Mouse (Mus musculus) MEL (cell line): ENCODE results near the gene Ppp1r27. TPM values are rescaled to one million over a fixed set of nuclear protein-coding genes. Genes with fewer than 3 reads are reported as not detected.
A peak's percentile ranks its signal among the peaks of the same experiment; 100 is the strongest.
"Not testable (repeated sequence)": the region's sequence is repeated elsewhere in the genome, so short reads cannot be mapped to it uniquely, and the experiment has no call there.

ENCODE experiments used
- DNase-seq: peaks from one replicate; pipeline ENCODE4 v3.0.0; 2011; ENCODE audit warnings: low read depth, low spot score
- H3K27ac ChIP-seq: 2 replicates; pipeline ENCODE4 v1.5.1; 2012; ENCODE audit warnings: low read depth, mild to moderate bottlenecking, control low read depth, low read length, moderate library complexity; ENCODE audit not compliant: control insufficient read depth
- H3K27me3 ChIP-seq, 2 experiments: fragments of 150-350 bp in 1 of 2; sonication (generic) in 1 of 2; 2 replicates each; pipeline ENCODE4 v1.6.1; 2012; ENCODE audit warnings: low read length in 2 of 2, mild to moderate bottlenecking in 2 of 2, improper control_type of control experiment in 1 of 2, moderate library complexity in 1 of 2; ENCODE audit not compliant: insufficient read depth in 2 of 2, control insufficient read depth in 1 of 2
- H3K36me3 ChIP-seq, 2 experiments: 2 replicates each; pipeline ENCODE4 v1.6.1; 2012 to 2014; ENCODE audit warnings: low read length in 2 of 2, improper control_type of control experiment in 1 of 2, inconsistent platforms in 1 of 2, mild to moderate bottlenecking in 1 of 2; ENCODE audit not compliant: insufficient read depth in 2 of 2, control insufficient read depth in 1 of 2
- H3K4me1 ChIP-seq, 2 experiments: fragments of 150-350 bp in 1 of 2; sonication (generic) in 1 of 2; 2 replicates each; pipeline ENCODE4 v1.6.1; 2012; ENCODE audit warnings: low read length in 2 of 2, improper control_type of control experiment in 1 of 2, mild to moderate bottlenecking in 1 of 2; ENCODE audit not compliant: insufficient read depth in 2 of 2, control insufficient read depth in 1 of 2
- H3K4me3 ChIP-seq, 2 experiments: fragments of 150-350 bp in 1 of 2; sonication (generic) in 1 of 2; 2 replicates each; pipeline ENCODE4 v1.5.1; 2012; ENCODE audit warnings: low read depth in 2 of 2, low read length in 2 of 2, mild to moderate bottlenecking in 2 of 2, moderate library complexity in 2 of 2, control low read depth in 1 of 2, improper control_type of control experiment in 1 of 2; ENCODE audit not compliant: control insufficient read depth in 1 of 2, insufficient read depth in 1 of 2
- H3K79me2 ChIP-seq: 2 replicates; pipeline ENCODE4 v1.6.1; 2012; ENCODE audit warnings: mild to moderate bottlenecking, low read length, moderate library complexity; ENCODE audit not compliant: control insufficient read depth, poor library complexity, insufficient read depth
- H3K9ac ChIP-seq: 2 replicates; pipeline ENCODE4 v1.6.1; 2012; ENCODE audit warnings: low read depth, mild to moderate bottlenecking, control low read depth, low read length, moderate library complexity; ENCODE audit not compliant: control insufficient read depth, poor library complexity, severe bottlenecking
- H3K9me3 ChIP-seq: fragments of 150-350 bp; sonication (generic); replicated peaks from 2 replicates; pipeline ENCODE4 v1.6.1; 2012; ENCODE audit warnings: mild to moderate bottlenecking, low read length, improper control_type of control experiment, moderate library complexity; ENCODE audit not compliant: insufficient read depth
- BHLHE40 ChIP-seq: IDR thresholded peaks from 2 replicates; pipeline ENCODE4 v1.6.1; 2012; ENCODE audit warnings: low read depth, mild to moderate bottlenecking, inconsistent platforms, low read length, improper control_type of control experiment, borderline replicate concordance
- CHD1 ChIP-seq: IDR thresholded peaks from 2 replicates; pipeline ENCODE4 v1.6.1; 2012; ENCODE audit warnings: low read depth, mild to moderate bottlenecking, inconsistent platforms, low read length, improper control_type of control experiment
- CTCF ChIP-seq, 3 experiments: IDR thresholded peaks in 2 of 3; conservative IDR thresholded peaks in 1 of 3; 2 replicates each; pipeline ENCODE4 v1.5.1; 2011 to 2012; ENCODE audit warnings: low read length in 3 of 3, low read depth in 2 of 3, mild to moderate bottlenecking in 2 of 3, improper control_type of control experiment in 1 of 3, inconsistent platforms in 1 of 3, mixed read lengths in 1 of 3, moderate library complexity in 1 of 3; ENCODE audit not compliant: control insufficient read depth in 1 of 3, insufficient read depth in 1 of 3, poor library complexity in 1 of 3, severe bottlenecking in 1 of 3
- ELF1 ChIP-seq: IDR thresholded peaks from 2 replicates; pipeline ENCODE4 v1.6.1; 2014; ENCODE audit warnings: low read depth, mild to moderate bottlenecking, inconsistent platforms, low read length, improper control_type of control experiment, moderate library complexity
- EP300 ChIP-seq, 2 experiments: IDR thresholded peaks; 2 replicates each; pipeline ENCODE4 v1.6.1; 2011; ENCODE audit warnings: improper control_type of control experiment in 2 of 2, low read length in 2 of 2, low read depth in 1 of 2, mild to moderate bottlenecking in 1 of 2
- MAFK ChIP-seq: IDR thresholded peaks from 2 replicates; pipeline ENCODE4 v1.6.1; 2011; ENCODE audit warnings: low read depth, mild to moderate bottlenecking, low read length, improper control_type of control experiment, borderline replicate concordance
- MAZ ChIP-seq: IDR thresholded peaks from 2 replicates; pipeline ENCODE4 v1.6.1; 2012; ENCODE audit warnings: low read depth, mild to moderate bottlenecking, inconsistent platforms, low read length, improper control_type of control experiment
- MEF2A ChIP-seq: IDR thresholded peaks from 2 replicates; pipeline ENCODE4 v1.6.1; 2014; ENCODE audit warnings: low read depth, mild to moderate bottlenecking, inconsistent platforms, low read length, improper control_type of control experiment; ENCODE audit not compliant: poor library complexity, insufficient replicate concordance, severe bottlenecking; ENCODE audit errors: extremely low read depth
- MXI1 ChIP-seq: IDR thresholded peaks from 2 replicates; pipeline ENCODE4 v1.6.1; 2011; ENCODE audit warnings: mild to moderate bottlenecking, low read depth, low read length, improper control_type of control experiment
- NELFE ChIP-seq: IDR thresholded peaks from 2 replicates; pipeline ENCODE4 v1.6.1; 2011; ENCODE audit warnings: low read depth, low read length, improper control_type of control experiment
- POLR2A ChIP-seq, 2 experiments: IDR thresholded peaks; 2 replicates each; pipeline ENCODE4 v1.6.1; 2011 to 2012; ENCODE audit warnings: low read length in 2 of 2, mild to moderate bottlenecking in 2 of 2, control low read depth in 1 of 2, improper control_type of control experiment in 1 of 2, low read depth in 1 of 2, moderate library complexity in 1 of 2; ENCODE audit not compliant: control insufficient read depth in 1 of 2, insufficient read depth in 1 of 2, poor library complexity in 1 of 2
- POLR2AphosphoS2 ChIP-seq: IDR thresholded peaks from 2 replicates; pipeline ENCODE4 v1.6.1; 2011; ENCODE audit warnings: low read length, improper control_type of control experiment
- RCOR1 ChIP-seq: IDR thresholded peaks from 2 replicates; pipeline ENCODE4 v1.6.1; 2012; ENCODE audit warnings: low read depth, mild to moderate bottlenecking, inconsistent platforms, low read length, improper control_type of control experiment
- SIN3A ChIP-seq: IDR thresholded peaks from 2 replicates; pipeline ENCODE4 v1.6.1; 2012; ENCODE audit warnings: low read length, improper control_type of control experiment, inconsistent platforms
- SMC3 ChIP-seq: IDR thresholded peaks from 2 replicates; pipeline ENCODE4 v1.6.1; 2011; ENCODE audit warnings: low read depth, low read length, improper control_type of control experiment
- TBP ChIP-seq: IDR thresholded peaks from 2 replicates; pipeline ENCODE4 v1.8.0; 2011; ENCODE audit warnings: low read depth, low read length, improper control_type of control experiment
- ZMIZ1 ChIP-seq: IDR thresholded peaks from 2 replicates; pipeline ENCODE4 v1.6.1; 2012; ENCODE audit warnings: low read depth, mild to moderate bottlenecking, inconsistent platforms, low read length, improper control_type of control experiment, moderate library complexity
- polyA plus RNA-seq, 2 experiments: library from polyadenylated mRNA; stranded (reverse) in 1 of 2; unstranded in 1 of 2; fragments of >175 nt in 1 of 2; fragments of >200 nt in 1 of 2; gene quantifications; 2 replicates each; pipeline versions ENCODE4 v1.2.1 to v1.2.4; 2012; ENCODE audit warnings: low replicate concordance in 2 of 2, low read depth in 1 of 2; ENCODE audit not compliant: insufficient read length in 2 of 2, insufficient read depth in 1 of 2, missing spikeins in 1 of 2
- total RNA-seq: library from RNA; depleted of rRNA; stranded (reverse); fragments of 300-350 nt; gene quantifications from 2 replicates; pipeline ENCODE4 v1.2.3, GENCODE M21; 2012

Gene Ppp1r27
- total and polyA plus RNA-seq, 3 experiments: not detected

DNA sequence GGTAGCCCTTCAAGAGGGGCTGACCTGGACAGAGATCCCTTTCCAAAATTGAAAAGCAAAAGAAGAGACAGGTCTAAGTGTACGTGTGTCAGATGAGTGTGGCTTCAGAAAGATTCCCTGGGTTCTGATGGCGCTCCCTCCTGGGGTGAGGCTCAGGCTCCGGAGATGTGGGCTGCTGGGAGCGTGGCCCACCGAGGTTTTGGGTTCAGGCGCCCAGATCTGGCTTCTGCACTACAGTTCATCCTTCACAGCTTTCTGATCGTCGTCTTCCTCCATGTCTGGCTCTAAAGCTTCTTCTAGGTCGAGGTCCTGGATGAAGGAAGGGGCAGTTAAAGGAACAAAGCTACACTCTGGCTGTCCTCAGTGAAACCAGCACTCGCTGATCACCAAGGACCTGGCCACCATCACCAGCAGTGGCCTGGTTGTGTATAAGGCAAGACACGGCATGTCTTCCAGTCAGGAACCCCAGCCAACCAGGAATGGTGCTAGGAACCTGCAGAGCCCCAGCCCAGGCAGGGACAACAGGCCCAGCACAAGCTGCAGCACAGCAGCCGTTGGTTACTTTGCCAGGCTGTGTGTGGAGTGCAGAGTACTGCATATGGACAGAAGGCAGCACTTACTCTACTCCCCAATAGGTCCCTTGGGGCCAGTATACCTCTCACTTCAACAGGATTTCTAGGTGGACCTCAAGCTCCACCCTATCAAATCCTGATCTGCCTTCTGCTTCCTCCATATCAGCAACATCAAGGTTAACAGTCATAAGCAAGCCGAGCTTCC lies 10.2 kb upstream of the Ppp1r27 start:
- Histone ChIP-seq H3K79me2 (no peaks in the 10 kb centered on the region), H3K36me3 (peaks cover 0 to 33% of the 10 kb centered on the region in 2 experiments; a peak in 2 of 4 replicates), H3K27me3 (no peaks in the 10 kb centered on the region), H3K4me1 (no peaks in the 10 kb centered on the region), H3K27ac (no peak overlapping the region), H3K4me3 (no peak overlapping the region), H3K9me3 (no peaks in the 10 kb centered on the region), H3K9ac (no peak overlapping the region)
- TF ChIP-seq RCOR1 (no peak), POLR2AphosphoS2 (no peak), POLR2A (IDR thresholded peaks at IDR 0.05; ENCODE audit: control insufficient read depth in 1 of 2, insufficient read depth in 1 of 2, low read depth in 1 of 2, low read length in 2 of 2, poor library complexity in 1 of 2) (no peak; a peak in 1 of 4 replicates), SIN3A (no peak), TBP (no peak), CHD1 (no peak), MAZ (no peak), ZMIZ1 (no peak), MAFK (no peak), BHLHE40 (no peak), EP300 (IDR thresholded peaks at IDR 0.05; ENCODE audit: low read depth in 1 of 2, low read length in 2 of 2) (no peak), ELF1 (no peak), SMC3 (no peak), MXI1 (no peak), MEF2A (no peak), NELFE (no peak)
- no peak for DNase-seq

GRCm38 (mm10) chr11:120558843-120559242 lies 7.9 kb upstream of the Ppp1r27 start:
- H3K9ac ChIP-seq, H3K4me1 ChIP-seq, H3K9me3 ChIP-seq, H3K27ac ChIP-seq, H3K79me2 ChIP-seq, H3K4me3 ChIP-seq, H3K27me3 ChIP-seq: not testable (repeated sequence)
- TF ChIP-seq SMC3: peak; percentile 7; the same call in 1 of the 2 replicates
- TF ChIP-seq CTCF (IDR thresholded peaks at IDR 0.05 in 2 of 3, conservative IDR thresholded peaks at IDR 0.05 in 1 of 3; ENCODE audit: control insufficient read depth in 1 of 3, insufficient read depth in 1 of 3, low read depth in 2 of 3, low read length in 3 of 3, poor library complexity in 1 of 3, severe bottlenecking in 1 of 3): peak in 1 of 3 experiments; percentile 20; a peak in 1 of 6 replicates
- peaks cover 0 to 15% of the 10 kb centered on the region in 2 experiments; a peak in 2 of 4 replicates for H3K36me3 ChIP-seq
- peak; percentile 61 for DNase-seq
